Mouse (Mus musculus) limb, embryonic 14.5 days (tissue): ENCODE data around the gene Tpk1. TPM values are rescaled to one million over a fixed set of nuclear protein-coding genes. Genes with fewer than 3 reads are reported as not detected.

Source experiments
- ATAC-seq: fragments of 200-750 bp; cut with Nextera tagmentation; 2 replicates; pipeline ENCODE4 v1.8.0; 2017; ENCODE audit warnings: low read depth, moderate number of reproducible peaks, moderate TSS enrichment; ENCODE audit not compliant: low FRiP score
- DNase-seq: peaks from one replicate; pipeline ENCODE4 v3.0.0-alpha.2; 2015; ENCODE audit warnings: low spot score
- H3K27ac ChIP-seq: fragments of 300-500 bp; sonication (generic); replicated peaks from 2 replicates; pipeline ENCODE4 v1.5.1; 2014; ENCODE audit warnings: low read depth, mild to moderate bottlenecking, low read length, moderate library complexity, mixed read lengths
- H3K27me3 ChIP-seq: fragments of 300-500 bp; sonication (generic); 2 replicates; pipeline ENCODE4 v1.6.1; 2014; ENCODE audit warnings: low read length, mixed read lengths; ENCODE audit not compliant: control insufficient read depth, insufficient read depth
- H3K36me3 ChIP-seq: fragments of 300-500 bp; sonication (generic); 2 replicates; pipeline ENCODE4 v1.6.1; 2014; ENCODE audit warnings: mild to moderate bottlenecking, low read length, moderate library complexity, mixed read lengths; ENCODE audit not compliant: control insufficient read depth, insufficient read depth
- H3K4me1 ChIP-seq: fragments of 300-500 bp; sonication (generic); 2 replicates; pipeline ENCODE4 v1.6.1; 2014; ENCODE audit warnings: antibody characterized with exemption, low read length, mixed read lengths; ENCODE audit not compliant: control insufficient read depth, insufficient read depth
- H3K4me2 ChIP-seq: fragments of 300-500 bp; sonication (generic); replicated peaks from 2 replicates; pipeline ENCODE4 v1.6.1; 2014; ENCODE audit warnings: low read depth, mild to moderate bottlenecking, low read length, moderate library complexity; ENCODE audit not compliant: severe bottlenecking
- H3K4me3 ChIP-seq: fragments of 300-500 bp; sonication (generic); replicated peaks from 2 replicates; pipeline ENCODE4 v1.5.1; 2014; ENCODE audit warnings: low read length
- H3K9ac ChIP-seq: fragments of 300-500 bp; sonication (generic); 2 replicates; pipeline ENCODE4 v1.6.1; 2014; ENCODE audit warnings: mild to moderate bottlenecking, low read depth, low read length, moderate library complexity; ENCODE audit not compliant: severe bottlenecking
- H3K9me3 ChIP-seq: fragments of 300-500 bp; sonication (generic); 2 replicates; pipeline ENCODE4 v1.6.1; 2016; ENCODE audit warnings: low read length; ENCODE audit not compliant: control insufficient read depth
- POLR2A ChIP-seq: fragments of 200-500 bp; IDR thresholded peaks from 2 replicates; pipeline ENCODE4 v1.8.0; 2012; ENCODE audit warnings: inconsistent platforms, mild to moderate bottlenecking, moderate library complexity, borderline replicate concordance; ENCODE audit not compliant: insufficient read depth, insufficient read length; ENCODE audit errors: extremely low read depth
- WGBS: fragments of 180-500 bp; shearing (Covaris S2); extraction: QIAGEN DNeasy Blood & Tissue Kit; methylation state at CpG from one replicate; pipeline ENCODE4 v1.1.7; 2014; 5-methylcytosine and 5-hydroxymethylcytosine counted together
- polyA plus RNA-seq, 2 experiments: library from polyadenylated mRNA; depleted of rRNA in 1 of 2; stranded (reverse) in 1 of 2; unstranded in 1 of 2; fragments of >200 nt; fragmentation: Nextera tagmentation in 1 of 2; extraction: Ambion mirVana in 1 of 2; gene quantifications; 2 replicates each; pipeline versions ENCODE4 v1.2.1 to v1.2.3; 2012 to 2014

Gene Tpk1
- polyA plus RNA-seq, 2 experiments = 6.8 to 9.1 TPM

- H3K27me3 ChIP-seq = no peaks in the 10 kb centered on the region
- H3K9ac ChIP-seq = no peak overlapping the region
- no peak overlapping the region for H3K4me2 ChIP-seq
- DNase-seq (no peak), ATAC-seq (no peak)
- H3K27ac ChIP-seq = no peak overlapping the region
- 88% methylated on average over 1 of the region's 1 CpGs for WGBS
- no peaks in the 10 kb centered on the region for H3K36me3 ChIP-seq
- no peak for TF ChIP-seq POLR2A
- H3K9me3 ChIP-seq = no peaks in the 10 kb centered on the region
- no peak overlapping the region for H3K4me3 ChIP-seq
- H3K4me1 ChIP-seq = no peaks in the 10 kb centered on the region
These were observed 318.4 kb downstream of the Tpk1 start for GRCm38 (mm10) chr6:43347637-43348036.

GRCm38 (mm10) chr6:43343006-43343405, 323.1 kb downstream of the Tpk1 start:
- Histone ChIP-seq H3K9ac (no peak overlapping the region), H3K4me3 (no peak overlapping the region), H3K36me3 (no peaks in the 10 kb centered on the region), H3K9me3 (no peaks in the 10 kb centered on the region), H3K4me2 (no peak overlapping the region), H3K27me3 (no peaks in the 10 kb centered on the region), H3K4me1 (no peaks in the 10 kb centered on the region), H3K27ac (no peak overlapping the region)
- ATAC-seq (no peak), DNase-seq (no peak)
- WGBS = 81% methylated on average over 1 of the region's 1 CpGs
- TF ChIP-seq POLR2A = no peak

- Histone ChIP-seq H3K27me3 (no peaks in the 10 kb centered on the region), H3K9ac (no peak overlapping the region), H3K4me2 (no peak overlapping the region), H3K27ac (no peak overlapping the region), H3K9me3 (no peaks in the 10 kb centered on the region), H3K36me3 (no peaks in the 10 kb centered on the region), H3K4me3 (no peak overlapping the region), H3K4me1 (no peaks in the 10 kb centered on the region)
- no peak for TF ChIP-seq POLR2A
- no peak for ATAC-seq
- WGBS = 64% methylated on average over 2 of the region's 2 CpGs
- no peak for DNase-seq
These were observed 323.7 kb downstream of the Tpk1 start for GRCm38 (mm10) chr6:43342386-43342785.

- TF ChIP-seq POLR2A = no peak
- Histone ChIP-seq H3K36me3 (no peaks in the 10 kb centered on the region), H3K9me3 (no peaks in the 10 kb centered on the region), H3K9ac (no peak overlapping the region), H3K4me3 (no peak overlapping the region), H3K27me3 (no peaks in the 10 kb centered on the region), H3K4me1 (no peaks in the 10 kb centered on the region), H3K27ac (no peak overlapping the region), H3K4me2 (no peak overlapping the region)
- ATAC-seq (no peak), DNase-seq (no peak)
- 61% methylated on average over 2 of the region's 2 CpGs for WGBS
These were observed 327.3 kb downstream of the Tpk1 start for GRCm38 (mm10) chr6:43338804-43339203.

GRCm38 (mm10) chr6:43337491-43337961, 328.6 kb downstream of the Tpk1 start:
- H3K4me2 ChIP-seq = no peak overlapping the region
- no peak overlapping the region for H3K4me3 ChIP-seq
- no peak for ATAC-seq
- no peak overlapping the region for H3K9ac ChIP-seq
- no peak overlapping the region for H3K27ac ChIP-seq
- H3K9me3 ChIP-seq = no peaks in the 10 kb centered on the region
- DNase-seq = no peak
- H3K36me3 ChIP-seq = no peaks in the 10 kb centered on the region
- 36% methylated on average over 10 of the region's 10 CpGs for WGBS
- no peak for TF ChIP-seq POLR2A
- H3K27me3 ChIP-seq = no peaks in the 10 kb centered on the region
- H3K4me1 ChIP-seq = no peaks in the 10 kb centered on the region
